Mouse (Mus musculus) midbrain, embryonic 11.5 days (tissue): ENCODE results near the gene Camk1d. TPM values are rescaled to one million over a fixed set of nuclear protein-coding genes. Genes with fewer than 3 reads are reported as not detected.

ENCODE experiments used
- ATAC-seq: fragments of 200-750 bp; cut with Nextera tagmentation; 2 replicates; pipeline ENCODE4 v1.8.0; 2017; ENCODE audit warnings: moderate TSS enrichment, moderate library complexity; ENCODE audit not compliant: low FRiP score
- DNase-seq: peaks from one replicate; pipeline ENCODE4 v3.0.0; 2015; ENCODE audit warnings: low spot score; ENCODE audit errors: missing footprints
- H3K27ac ChIP-seq: fragments of 300-500 bp; sonication (generic); 2 replicates; pipeline ENCODE4 v1.5.1; 2014; ENCODE audit warnings: low read depth, low read length
- H3K27me3 ChIP-seq: fragments of 300-500 bp; sonication (generic); 2 replicates; pipeline ENCODE4 v1.6.1; 2014; ENCODE audit warnings: mild to moderate bottlenecking, low read length, moderate library complexity, mixed read lengths; ENCODE audit not compliant: control insufficient read depth, insufficient read depth
- H3K36me3 ChIP-seq: fragments of 300-500 bp; sonication (generic); 2 replicates; pipeline ENCODE4 v1.6.1; 2014; ENCODE audit warnings: mild to moderate bottlenecking, low read length, moderate library complexity, mixed read lengths; ENCODE audit not compliant: control insufficient read depth, insufficient read depth
- H3K4me1 ChIP-seq: fragments of 300-500 bp; sonication (generic); 2 replicates; pipeline ENCODE4 v1.6.1; 2014; ENCODE audit warnings: low read length; ENCODE audit not compliant: control insufficient read depth, insufficient read depth
- H3K4me2 ChIP-seq: fragments of 300-500 bp; sonication (generic); 2 replicates; pipeline ENCODE4 v1.6.1; 2014; ENCODE audit warnings: mild to moderate bottlenecking, moderate library complexity
- H3K4me3 ChIP-seq: fragments of 300-500 bp; sonication (generic); 2 replicates; pipeline ENCODE4 v1.5.1; 2014; ENCODE audit warnings: low read depth, low read length
- H3K9ac ChIP-seq: fragments of 300-500 bp; sonication (generic); 2 replicates; pipeline ENCODE4 v1.6.1; 2014; ENCODE audit warnings: low read length
- H3K9me3 ChIP-seq: fragments of 300-500 bp; sonication (generic); 2 replicates; pipeline ENCODE4 v1.6.1; 2016; ENCODE audit warnings: low read length; ENCODE audit not compliant: control insufficient read depth
- WGBS: fragments of 180-500 bp; shearing (Covaris S2); extraction: QIAGEN DNeasy Blood & Tissue Kit; methylation state at CpG from one replicate; pipeline ENCODE4 v1.1.7; 2014; 5-methylcytosine and 5-hydroxymethylcytosine counted together
- polyA plus RNA-seq: library from polyadenylated mRNA; unstranded; fragments of >200 nt; fragmentation: Nextera tagmentation; extraction: Ambion mirVana; gene quantifications from 2 replicates; pipeline ENCODE4 v1.2.1, GENCODE M21; 2014

Gene Camk1d
- polyA plus RNA-seq, 1 experiment from 2014 or later, result 2.0 TPM

DNA sequence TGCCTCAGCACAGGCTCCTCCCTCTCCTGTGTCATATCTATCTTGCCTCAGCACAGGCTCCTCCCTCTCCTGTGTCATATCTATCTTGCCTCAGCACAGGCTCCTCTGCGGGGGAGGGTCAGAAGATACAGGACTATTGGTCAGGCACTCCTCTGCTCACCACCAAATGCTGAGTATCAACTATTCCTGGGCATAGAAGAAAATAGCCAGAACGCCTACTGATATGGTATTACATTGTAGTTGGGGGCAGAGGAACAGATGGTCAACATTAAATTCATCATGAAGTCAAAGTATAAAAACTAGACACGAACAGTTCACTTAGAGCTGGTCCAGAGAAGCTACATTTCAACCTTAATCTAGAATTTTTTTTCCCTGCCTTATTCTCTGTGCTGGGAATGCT, 395.2 kb downstream of the Camk1d start:
- no peak overlapping the region for H3K9ac ChIP-seq
- no peaks in the 10 kb centered on the region for H3K36me3 ChIP-seq
- DNase-seq (no peak), ATAC-seq (no peak)
- H3K4me2 ChIP-seq, result no peak overlapping the region
- no peak overlapping the region for H3K4me3 ChIP-seq
- 84% methylated on average over 3 of the region's 3 CpGs for WGBS
- no peak overlapping the region for H3K27ac ChIP-seq
- peaks cover 16% of the 10 kb centered on the region; the same call in 1 of the 2 replicates for H3K27me3 ChIP-seq
- peaks cover 24% of the 10 kb centered on the region for H3K4me1 ChIP-seq
- H3K9me3 ChIP-seq, result no peaks in the 10 kb centered on the region

DNA sequence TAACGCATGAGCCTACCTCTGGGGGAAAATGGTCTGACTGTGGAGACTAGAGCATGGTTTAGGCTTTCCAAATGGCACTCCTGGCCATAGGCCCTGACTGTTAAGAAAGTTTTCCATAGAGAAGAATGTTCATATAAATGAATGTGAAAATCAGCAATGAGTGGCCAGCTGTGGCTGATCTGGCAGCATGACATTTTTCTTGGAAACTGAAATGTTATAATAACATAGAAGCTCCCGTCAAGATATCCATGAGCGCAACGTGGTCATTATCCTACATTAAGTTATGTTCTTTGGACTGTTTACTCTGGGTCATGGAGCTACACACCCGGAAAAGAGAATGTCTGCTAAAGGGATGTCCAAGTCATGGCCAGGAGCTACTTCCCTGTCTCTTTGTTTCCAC, 397.6 kb downstream of the Camk1d start:
- Histone ChIP-seq H3K4me2 (no peak overlapping the region), H3K36me3 (no peaks in the 10 kb centered on the region), H3K4me3 (no peak overlapping the region), H3K4me1 (peaks cover 24% of the 10 kb centered on the region), H3K27me3 (peaks cover 27% of the 10 kb centered on the region; the same call in 1 of the 2 replicates), H3K9ac (no peak overlapping the region), H3K27ac (no peak overlapping the region), H3K9me3 (no peaks in the 10 kb centered on the region)
- WGBS, result 93% methylated on average over 5 of the region's 5 CpGs
- DNase-seq (peak; percentile 28), ATAC-seq (no peak)

DNA sequence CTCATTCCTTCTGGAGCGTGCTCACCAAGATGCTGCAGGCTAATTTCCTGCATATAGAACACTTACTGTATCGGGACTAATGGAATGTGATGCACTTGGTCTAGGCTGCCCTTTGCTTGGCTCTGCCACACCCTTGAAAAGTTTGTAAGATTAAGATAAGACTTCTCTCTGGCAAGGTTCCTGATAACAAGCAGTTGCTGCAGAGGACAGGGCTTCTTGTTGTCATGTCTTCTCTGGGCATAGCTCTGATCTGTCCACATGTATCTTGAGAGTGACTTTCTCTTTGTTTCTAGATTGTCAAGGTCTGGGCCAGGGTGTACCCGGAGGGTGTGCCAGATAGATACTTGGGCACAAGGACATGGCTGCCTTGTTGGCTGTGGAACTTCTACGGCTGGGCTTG, 398.1 kb downstream of the Camk1d start:
- DNase-seq (peak; percentile 39), ATAC-seq (no peak)
- no peaks in the 10 kb centered on the region for H3K9me3 ChIP-seq
- H3K9ac ChIP-seq, result no peak overlapping the region
- H3K4me2 ChIP-seq, result no peak overlapping the region
- H3K27me3 ChIP-seq, result peaks cover 28% of the 10 kb centered on the region; the same call in 1 of the 2 replicates
- no peak overlapping the region for H3K4me3 ChIP-seq
- H3K36me3 ChIP-seq, result no peaks in the 10 kb centered on the region
- peaks cover 20% of the 10 kb centered on the region for H3K4me1 ChIP-seq
- H3K27ac ChIP-seq, result no peak overlapping the region
- 90% methylated on average over 4 of the region's 4 CpGs for WGBS

DNA sequence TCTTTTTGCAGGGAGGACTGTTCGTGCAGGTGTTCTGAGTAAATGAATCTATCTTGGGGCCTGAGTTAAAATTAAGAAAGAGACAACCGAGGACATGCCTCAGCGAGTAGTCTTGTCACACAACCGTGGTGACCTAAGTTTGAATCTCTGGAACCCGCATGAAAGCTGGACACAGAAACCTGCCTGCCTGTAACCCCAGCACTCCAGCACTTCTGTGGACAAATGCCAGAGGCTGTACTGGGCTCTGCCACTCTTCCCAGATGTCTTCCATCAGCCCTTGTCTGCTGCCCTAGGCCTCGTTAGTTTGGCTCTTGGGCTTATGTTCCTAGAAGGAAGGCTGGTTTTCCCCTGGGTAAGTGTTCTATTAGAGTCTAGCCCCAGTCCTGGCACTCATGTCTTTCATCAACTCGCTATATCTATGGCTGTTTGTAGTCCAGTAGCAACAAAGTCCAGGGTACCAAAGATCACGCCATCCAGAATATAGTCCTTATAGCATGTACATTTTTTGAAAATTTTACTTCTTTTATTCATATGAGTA, 399.0 kb downstream of the Camk1d start:
- peaks cover 20% of the 10 kb centered on the region for H3K4me1 ChIP-seq
- no peaks in the 10 kb centered on the region for H3K9me3 ChIP-seq
- peak overlapping the region; percentile 46; the same call in 1 of the 2 replicates for H3K27ac ChIP-seq
- 44% methylated on average over 8 of the region's 8 CpGs for WGBS
- DNase-seq, result peak; percentile 91
- H3K4me3 ChIP-seq, result no peak overlapping the region
- no peak for ATAC-seq
- peaks cover 32% of the 10 kb centered on the region; the same call in 1 of the 2 replicates for H3K27me3 ChIP-seq
- no peaks in the 10 kb centered on the region for H3K36me3 ChIP-seq
- H3K4me2 ChIP-seq, result no peak overlapping the region
- H3K9ac ChIP-seq, result no peak overlapping the region

DNA sequence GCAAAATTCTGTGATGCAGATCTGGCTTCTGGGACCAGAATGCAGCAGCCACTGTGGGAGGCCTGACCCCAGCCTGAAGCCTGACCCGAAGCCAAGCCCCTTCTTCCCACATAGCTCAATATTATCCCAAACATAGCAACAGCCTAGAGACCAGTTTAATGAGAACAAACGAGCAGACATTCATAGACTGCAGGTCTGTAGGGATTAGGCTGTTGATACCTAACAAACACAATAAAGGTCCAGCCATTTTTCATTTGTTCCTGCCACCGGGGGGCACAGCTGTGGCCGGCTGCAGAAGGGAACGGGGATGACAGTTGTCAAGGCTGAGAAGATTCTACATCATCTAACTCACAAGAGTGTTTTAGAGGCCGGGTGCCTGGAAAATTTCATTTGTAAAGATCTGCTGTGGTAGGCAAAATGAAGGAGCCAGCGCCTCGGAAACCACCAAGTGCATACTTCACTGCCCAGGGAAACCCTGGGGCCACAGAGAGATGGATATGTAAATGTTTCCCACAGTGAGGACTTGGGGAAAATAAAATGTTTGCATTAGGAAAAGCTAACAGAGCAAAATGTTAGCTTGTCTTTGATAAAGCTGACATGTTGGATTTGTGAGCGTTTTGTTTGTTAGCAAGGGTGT, 399.7 kb downstream of the Camk1d start:
- no peaks in the 10 kb centered on the region for H3K9me3 ChIP-seq
- peaks cover 34% of the 10 kb centered on the region; the same call in 1 of the 2 replicates for H3K27me3 ChIP-seq
- no peaks in the 10 kb centered on the region for H3K36me3 ChIP-seq
- DNase-seq (peak; percentile 95), ATAC-seq (peak; percentile 97)
- no peak overlapping the region for H3K4me2 ChIP-seq
- no peak overlapping the region for H3K9ac ChIP-seq
- H3K4me1 ChIP-seq, result peaks cover 20% of the 10 kb centered on the region
- no peak overlapping the region for H3K4me3 ChIP-seq
- 7% methylated on average over 9 of the region's 9 CpGs for WGBS
- H3K27ac ChIP-seq, result peak overlapping the region; percentile 46; the same call in 1 of the 2 replicates

DNA sequence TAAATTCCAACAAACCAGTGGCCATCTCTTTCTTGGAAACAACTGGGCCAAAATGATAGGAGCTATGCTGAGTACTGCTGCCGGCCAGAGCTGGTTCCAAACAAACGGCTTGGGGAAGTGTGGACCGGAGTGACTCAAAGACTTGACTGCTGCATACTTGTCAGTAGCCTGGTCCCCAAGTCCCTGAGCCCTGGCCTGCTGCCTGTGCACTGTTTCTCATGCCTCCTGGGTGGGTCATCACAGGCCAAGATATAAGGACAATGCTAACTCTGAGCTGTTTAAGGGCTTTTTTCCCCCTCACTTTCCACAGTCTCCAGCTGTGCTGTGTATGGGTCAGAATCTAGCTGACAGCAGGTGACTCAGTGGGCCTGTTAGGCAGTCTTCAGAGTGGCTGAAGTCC, 409.2 kb downstream of the Camk1d start:
- H3K27ac ChIP-seq, result no peak overlapping the region
- no peak overlapping the region for H3K4me2 ChIP-seq
- H3K4me1 ChIP-seq, result no peaks in the 10 kb centered on the region
- H3K4me3 ChIP-seq, result no peak overlapping the region
- peaks cover under 1% of the 10 kb centered on the region; the same call in 1 of the 2 replicates for H3K27me3 ChIP-seq
- H3K9me3 ChIP-seq, result no peaks in the 10 kb centered on the region
- no peak for ATAC-seq
- no peak overlapping the region for H3K9ac ChIP-seq
- WGBS, result 91% methylated on average over 3 of the region's 3 CpGs
- no peak for DNase-seq
- no peaks in the 10 kb centered on the region for H3K36me3 ChIP-seq

DNA sequence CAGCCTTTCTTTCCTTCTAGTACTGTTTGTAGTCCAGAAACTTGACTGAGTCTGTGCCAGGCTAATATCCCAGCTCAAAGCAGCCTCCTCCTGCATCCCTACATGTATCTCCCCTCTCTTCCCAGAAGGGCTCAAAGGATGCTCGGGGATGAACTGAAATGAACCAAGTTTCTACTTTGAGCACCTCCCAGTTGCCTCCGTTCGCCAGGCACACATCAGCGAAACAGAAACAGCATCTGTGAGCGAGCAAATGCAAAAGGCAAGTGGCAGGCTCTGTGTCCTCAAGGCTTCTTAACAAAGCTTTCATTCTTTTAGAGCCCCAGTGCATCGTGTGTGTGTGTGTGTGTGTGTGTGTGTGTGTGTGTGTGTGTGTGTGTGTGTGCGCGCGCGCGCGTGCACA, 409.9 kb downstream of the Camk1d start:
- Histone ChIP-seq H3K4me3 (no peak overlapping the region), H3K4me1 (no peaks in the 10 kb centered on the region), H3K9me3 (no peaks in the 10 kb centered on the region), H3K27ac (no peak overlapping the region), H3K4me2 (no peak overlapping the region), H3K36me3 (no peaks in the 10 kb centered on the region), H3K27me3 (no peaks in the 10 kb centered on the region), H3K9ac (no peak overlapping the region)
- ATAC-seq, result no peak
- 91% methylated on average over 9 of the region's 12 CpGs for WGBS
- no peak for DNase-seq

DNA sequence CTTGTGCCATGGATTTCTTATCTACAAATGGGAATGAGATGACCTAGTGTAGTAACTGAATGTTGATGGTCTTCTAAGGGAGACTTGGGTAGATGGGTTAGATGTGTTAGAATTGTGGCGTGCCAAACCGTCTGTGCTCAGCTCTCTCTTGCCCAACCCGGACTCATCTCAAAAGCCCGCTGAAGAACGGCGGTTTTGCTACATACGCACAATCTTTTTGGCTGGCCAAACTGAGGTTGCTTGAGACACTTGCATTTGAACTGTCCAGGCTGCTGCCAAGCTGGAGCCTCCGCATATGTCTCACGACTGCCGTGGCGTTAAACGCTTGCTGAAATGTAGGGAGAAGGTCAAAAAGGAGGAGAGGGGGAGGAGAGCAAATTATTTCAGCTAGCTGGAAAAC, 413.0 kb downstream of the Camk1d start:
- H3K4me2 ChIP-seq, result no peak overlapping the region
- WGBS, result 93% methylated on average over 12 of the region's 12 CpGs
- H3K27me3 ChIP-seq, result no peaks in the 10 kb centered on the region
- no peak overlapping the region for H3K27ac ChIP-seq
- H3K4me3 ChIP-seq, result no peak overlapping the region
- H3K4me1 ChIP-seq, result no peaks in the 10 kb centered on the region
- DNase-seq, result no peak
- no peak overlapping the region for H3K9ac ChIP-seq
- H3K36me3 ChIP-seq, result no peaks in the 10 kb centered on the region
- H3K9me3 ChIP-seq, result no peaks in the 10 kb centered on the region
- ATAC-seq, result no peak

DNA sequence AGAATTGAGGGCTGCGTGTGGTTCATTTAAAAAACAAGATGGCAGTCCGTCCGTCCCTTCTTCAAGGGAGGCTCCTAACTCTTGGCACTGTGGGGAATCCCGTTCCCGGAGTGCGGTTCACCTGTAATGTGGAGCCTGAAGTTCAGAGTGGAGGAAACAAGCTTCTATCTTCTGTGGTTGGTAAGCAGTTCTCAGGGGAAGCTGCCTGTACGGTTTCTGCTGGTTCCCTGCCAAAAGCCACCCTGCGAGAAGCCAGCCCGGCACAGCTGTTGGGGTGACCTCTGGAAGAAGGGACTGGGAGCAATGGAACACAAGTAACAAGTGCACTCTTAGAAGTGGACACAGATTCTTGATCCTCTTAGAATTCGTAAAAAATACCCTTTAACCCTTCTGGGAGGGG, 416.2 kb downstream of the Camk1d start:
- 91% methylated on average over 10 of the region's 10 CpGs for WGBS
- H3K9me3 ChIP-seq, result no peaks in the 10 kb centered on the region

More for the DNA sequence above, 416.2 kb downstream of the Camk1d start:
- Histone ChIP-seq H3K4me1 (no peaks in the 10 kb centered on the region), H3K27me3 (no peaks in the 10 kb centered on the region), H3K4me3 (no peak overlapping the region), H3K27ac (no peak overlapping the region), H3K36me3 (no peaks in the 10 kb centered on the region), H3K9ac (no peak overlapping the region), H3K4me2 (no peak overlapping the region)
- no peak for DNase-seq
- no peak for ATAC-seq
